Comparison of ENCODE assay signal across 16 mouse cellular contexts in the genomic region with DNA sequence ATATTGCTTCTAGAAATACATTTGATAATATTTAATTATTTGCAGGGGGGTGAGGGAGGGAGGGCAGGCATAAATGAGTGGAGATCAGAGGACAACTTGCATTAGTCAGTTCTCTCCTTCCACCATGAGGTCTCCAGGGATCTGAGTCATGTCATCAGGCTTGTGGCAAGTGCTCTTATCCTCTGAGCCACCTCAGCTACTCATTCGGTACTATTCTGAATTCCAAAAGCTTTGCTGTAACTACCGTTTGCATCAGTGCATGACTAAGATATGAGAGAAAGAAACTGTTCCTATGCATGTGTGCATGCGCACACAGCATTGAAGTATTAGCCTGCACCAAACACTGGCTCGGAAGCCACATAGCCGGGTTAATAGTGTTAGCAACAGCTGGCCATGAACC. TPM values are rescaled to one million over a fixed set of nuclear protein-coding genes. Genes with fewer than 3 reads are reported as not detected.
"Had no signal": no experiment of that assay in that cellular context is flagged by ENCODE, and none has a peak within 500 bp of the region (broad histone marks: within the 10 kb centered on the region; RNA-seq: fewer than 3 reads in every experiment).

No protein-coding gene starts in this region.

- H3K4me3 ChIP-seq: left cerebral cortex, adult 2 months; limb, embryonic 10.5 days; liver, embryonic 15.5 days; megakaryocyte, embryonic 14.5 days; midbrain, embryonic 12.5 days; stomach, embryonic 15.5 days had no signal

- H3K27me3 ChIP-seq: liver, embryonic 15.5 days; midbrain, embryonic 12.5 days; stomach, embryonic 15.5 days had no signal

- H3K36me3 ChIP-seq: limb, embryonic 10.5 days; liver, embryonic 15.5 days; midbrain, embryonic 12.5 days; stomach, embryonic 15.5 days had no signal

- H3K4me2 ChIP-seq: liver, embryonic 11.5 days; liver, embryonic 15.5 days; midbrain, embryonic 12.5 days; stomach, embryonic 15.5 days had no signal

- ATAC-seq: midbrain, embryonic 16.5 days had no signal

- H3K27ac ChIP-seq: left cerebral cortex, adult 2 months; limb, embryonic 10.5 days; liver, embryonic 15.5 days; macrophage; midbrain, embryonic 12.5 days; stomach, embryonic 15.5 days had no signal

- H3K9ac ChIP-seq: liver, embryonic 15.5 days; midbrain, embryonic 12.5 days; stomach, embryonic 15.5 days had no signal

- DNase-seq: kidney, adult 9 months; kidney, postnatal 10 days; lung, adult 2 months; lung, postnatal 14 days; right cerebral cortex, postnatal 14 days had no signal

- H3K4me1 ChIP-seq: midbrain, embryonic 12.5 days; stomach, embryonic 15.5 days had no signal

- H3K9me3 ChIP-seq: limb, embryonic 10.5 days; liver, embryonic 15.5 days; midbrain, embryonic 12.5 days; stomach, embryonic 15.5 days had no signal

RNA-seq across cellular contexts. Expression of gene 9130230L23Rik, which starts 54.8 kb away (rescaled TPM):
- polyA plus RNA-seq: limb, embryonic 14.5 days; liver, embryonic 11.5 days; macrophage; midbrain, embryonic 12.5 days; midbrain, embryonic 16.5 days; neural tube, embryonic 14.5 days had no signal
